Mouse (Mus musculus): ENCODE data around the gene Mon2.

DNA sequence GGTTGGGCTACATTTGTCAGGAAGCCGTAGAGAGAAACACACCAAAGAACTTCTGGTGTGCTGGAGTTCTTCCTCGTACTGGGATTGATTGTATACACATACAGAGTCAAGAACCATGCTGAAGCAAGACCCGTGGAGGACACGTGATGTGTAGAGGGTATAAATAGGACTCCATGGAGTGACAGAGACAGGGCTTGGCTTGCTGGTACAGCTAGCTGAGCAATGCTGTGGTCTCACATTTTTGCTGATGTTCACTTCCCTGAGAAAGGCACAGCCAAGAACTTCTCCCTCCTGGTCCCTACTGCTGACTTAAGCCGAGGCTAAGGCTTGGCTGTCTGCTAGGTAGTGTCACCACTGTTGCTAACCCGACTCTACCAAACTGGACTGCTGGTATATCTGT lies 15.5 kb downstream of the Mon2 start:
- TF ChIP-seq ZNF384 (IDR thresholded peaks at IDR 0.05; ENCODE audit: low read depth, low read length), result no peak
- TF ChIP-seq ZC3H11A (IDR thresholded peaks at IDR 0.05; ENCODE audit: borderline replicate concordance, low read depth, low read length), result no peak
- TF ChIP-seq HCFC1 (IDR thresholded peaks at IDR 0.05; ENCODE audit: borderline replicate concordance, insufficient read depth, low read length), result no peak
- no peak for TF ChIP-seq MAFK (IDR thresholded peaks at IDR 0.05; ENCODE audit: insufficient read depth, low read depth, low read length)
- TF ChIP-seq CHD2 (IDR thresholded peaks at IDR 0.05; ENCODE audit: low read depth, low read length), result no peak

All from ES-E14 (cell line).